In genomic region chr5:91987799-91988198, GRCm38 (mm10) we compare ENCODE assay signal across 23 mouse cellular contexts. TPM values are rescaled to one million over a fixed set of nuclear protein-coding genes. Genes with fewer than 3 reads are reported as not detected.
"Had no signal": no experiment of that assay in that cellular context is flagged by ENCODE, and none has a peak within 500 bp of the region (broad histone marks: within the 10 kb centered on the region; RNA-seq: fewer than 3 reads in every experiment).

No protein-coding gene starts in this region.

- H3K27ac ChIP-seq: midbrain, embryonic 10.5 days; midbrain, embryonic 12.5 days; neural tube, embryonic 12.5 days had no signal

- H3K9me3 ChIP-seq: midbrain, embryonic 10.5 days; midbrain, embryonic 12.5 days; neural tube, embryonic 12.5 days had no signal

- H3K9ac ChIP-seq: lung, embryonic 14.5 days; midbrain, embryonic 12.5 days; neural tube, embryonic 12.5 days had no signal

- H3K4me3 ChIP-seq: midbrain, embryonic 10.5 days; midbrain, embryonic 12.5 days; myocyte; neural tube, embryonic 12.5 days had no signal

- H3K4me1 ChIP-seq: midbrain, embryonic 10.5 days; midbrain, embryonic 12.5 days; neural tube, embryonic 12.5 days had no signal

- ATAC-seq: midbrain, embryonic 16.5 days had no signal

- H3K27me3 ChIP-seq: midbrain, embryonic 12.5 days; neural tube, embryonic 12.5 days had no signal

- H3K36me3 ChIP-seq: midbrain, embryonic 10.5 days; midbrain, embryonic 12.5 days; neural tube, embryonic 12.5 days had no signal

- H3K4me2 ChIP-seq: lung, embryonic 14.5 days; midbrain, embryonic 12.5 days; neural tube, embryonic 12.5 days had no signal

- DNase-seq: lung, embryonic 14.5 days; lung, postnatal 10 days; lung, postnatal 4 days; midbrain, embryonic 14.5 days; right cerebral cortex, postnatal 25 days; right cerebral cortex, postnatal 4 days; spleen, adult 18-20 months; thymus, adult 18-20 months; thymus, postnatal 14 days; thymus, postnatal 36 days had no signal

RNA-seq across cellular contexts. Expression of gene Odaph, which starts 0.5 kb away (rescaled TPM):
- total RNA-seq: megakaryocyte, adult 5-6 weeks; megakaryocyte-erythroid progenitor cell, adult 5-6 weeks; neutrophil, adult 5-6 weeks had no signal
- polyA plus RNA-seq: liver, embryonic 16.5 days; lung, embryonic 14.5 days; lung, embryonic 16.5 days; midbrain, embryonic 10.5 days; midbrain, embryonic 12.5 days; midbrain, embryonic 16.5 days; myocyte; neural tube, embryonic 12.5 days; small intestine, adult 2 months; stomach, embryonic 14.5 days; thymus, postnatal 0 days had no signal
